Mouse (Mus musculus): Measurements from ENCODE around the gene Stx16.
A peak's percentile ranks its signal among the peaks of the same experiment; 100 is the strongest.

The Stx16 gene

GRCm38 (mm10) chr2:174075673-174076432, at the start of gene Stx16:
Gene Stx16, plus strand, starts transcription at chr2:174076308.
- peak; percentile 91 for ATAC-seq (ENCODE audit: insufficient number of reproducible peaks, low FRiP score, low TSS enrichment)

GRCm38 (mm10) chr2:174026406-174026805, 49.7 kb upstream of the Stx16 start:
- ATAC-seq (ENCODE audit: insufficient number of reproducible peaks, low FRiP score, low TSS enrichment) = no peak

GRCm38 (mm10) chr2:174033257-174033800, 42.8 kb upstream of the Stx16 start:
- ATAC-seq (ENCODE audit: insufficient number of reproducible peaks, low FRiP score, low TSS enrichment) = no peak

- no peak for ATAC-seq (ENCODE audit: insufficient number of reproducible peaks, low FRiP score, low TSS enrichment)
Measured at GRCm38 (mm10) chr2:174047656-174048055, 28.5 kb upstream of the Stx16 start.

GRCm38 (mm10) chr2:174049481-174050338, 26.4 kb upstream of the Stx16 start:
- ATAC-seq (ENCODE audit: insufficient number of reproducible peaks, low FRiP score, low TSS enrichment) = no peak

- no peak for ATAC-seq (ENCODE audit: insufficient number of reproducible peaks, low FRiP score, low TSS enrichment)
Measured at GRCm38 (mm10) chr2:174050339-174050685, 25.8 kb upstream of the Stx16 start.

- ATAC-seq (ENCODE audit: insufficient number of reproducible peaks, low FRiP score, low TSS enrichment) = no peak
Measured at GRCm38 (mm10) chr2:174051081-174051481, 25.0 kb upstream of the Stx16 start.

GRCm38 (mm10) chr2:174054496-174054895, 21.6 kb upstream of the Stx16 start:
- ATAC-seq (ENCODE audit: insufficient number of reproducible peaks, low FRiP score, low TSS enrichment) = no peak

- no peak for ATAC-seq (ENCODE audit: insufficient number of reproducible peaks, low FRiP score, low TSS enrichment)
Measured at GRCm38 (mm10) chr2:174057730-174058129, 18.4 kb upstream of the Stx16 start.

- ATAC-seq (ENCODE audit: insufficient number of reproducible peaks, low FRiP score, low TSS enrichment) = no peak
Measured at GRCm38 (mm10) chr2:174058316-174058939, 17.7 kb upstream of the Stx16 start.

GRCm38 (mm10) chr2:174059591-174060385, 16.3 kb upstream of the Stx16 start:
- ATAC-seq (ENCODE audit: insufficient number of reproducible peaks, low FRiP score, low TSS enrichment) = no peak

- no peak for ATAC-seq (ENCODE audit: insufficient number of reproducible peaks, low FRiP score, low TSS enrichment)
Measured at GRCm38 (mm10) chr2:174061219-174061618, 14.9 kb upstream of the Stx16 start.

- no peak for ATAC-seq (ENCODE audit: insufficient number of reproducible peaks, low FRiP score, low TSS enrichment)
Measured at GRCm38 (mm10) chr2:174063074-174063473, 13.0 kb upstream of the Stx16 start.

- ATAC-seq (ENCODE audit: insufficient number of reproducible peaks, low FRiP score, low TSS enrichment) = no peak
Measured at GRCm38 (mm10) chr2:174063527-174064211, 12.4 kb upstream of the Stx16 start.

GRCm38 (mm10) chr2:174067793-174068419, 8.2 kb upstream of the Stx16 start:
- no peak for ATAC-seq (ENCODE audit: insufficient number of reproducible peaks, low FRiP score, low TSS enrichment)

GRCm38 (mm10) chr2:174069532-174070049, 6.5 kb upstream of the Stx16 start:
- ATAC-seq (ENCODE audit: insufficient number of reproducible peaks, low FRiP score, low TSS enrichment) = no peak

- ATAC-seq (ENCODE audit: insufficient number of reproducible peaks, low FRiP score, low TSS enrichment) = no peak
Measured at GRCm38 (mm10) chr2:174071406-174071805, 4.7 kb upstream of the Stx16 start.

- no peak for ATAC-seq (ENCODE audit: insufficient number of reproducible peaks, low FRiP score, low TSS enrichment)
Measured at GRCm38 (mm10) chr2:174073156-174073790, 2.8 kb upstream of the Stx16 start.
